Mouse (Mus musculus) mature B cell (primary cell): ENCODE results near the gene Zfp185.
"Not testable (repeated sequence)": the region's sequence is repeated elsewhere in the genome, so short reads cannot be mapped to it uniquely, and the experiment has no call there.

ENCODE experiments used
- in situ Hi-C: fragments of 300-500 bp; cut with MboI; formaldehyde crosslinking; loops from 2 replicates; pipeline ENCODE4 v1.14.3; 2019

Zfp185 gene

DNA sequence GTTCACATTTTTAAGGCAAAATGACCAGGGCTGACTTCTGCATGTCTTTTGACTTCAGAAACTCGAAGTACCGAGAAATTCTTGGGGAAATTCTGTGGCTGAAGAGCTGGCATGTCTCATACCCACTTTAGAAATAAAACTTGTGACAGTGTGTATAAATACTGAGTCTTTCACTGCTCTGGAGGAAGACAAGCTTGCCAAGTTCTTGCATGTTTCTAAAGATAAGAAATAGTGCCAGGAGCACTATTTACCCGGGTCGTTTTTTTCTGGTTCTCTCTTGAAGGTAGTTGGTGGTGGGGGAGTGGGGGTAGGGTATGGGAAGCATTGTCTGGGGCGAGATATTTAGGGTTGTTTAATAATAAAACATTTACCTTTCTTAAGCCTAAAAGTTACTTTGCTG lies 75.2 kb downstream of the Zfp185 start:
- in situ Hi-C loops = no loop called here

- in situ Hi-C loops = no loop called here
Measured at GRCm38 (mm10) chrX:73063512-73064414, 76.6 kb downstream of the Zfp185 start.

GRCm38 (mm10) chrX:73064415-73064793 lies 77.3 kb downstream of the Zfp185 start, which contains the start of gene Pnma3:
Gene Pnma3, plus strand, starts transcription at chrX:73064787.
- in situ Hi-C loops = no loop called here

GRCm38 (mm10) chrX:73066765-73067312 lies 79.7 kb downstream of the Zfp185 start:
- in situ Hi-C loops = not testable (repeated sequence)
